Mouse (Mus musculus) E14TG2a.4 (cell line): ENCODE measurements around the gene Fance.

Experiments
- CTCF ChIP-seq: conservative IDR thresholded peaks from 2 replicates; pipeline ENCODE4 v1.5.1; 2014; ENCODE audit warnings: low read length
- POU5F1 ChIP-seq: IDR thresholded peaks from 2 replicates; pipeline ENCODE4 v1.6.1; 2014; ENCODE audit warnings: low read length, borderline replicate concordance

DNA sequence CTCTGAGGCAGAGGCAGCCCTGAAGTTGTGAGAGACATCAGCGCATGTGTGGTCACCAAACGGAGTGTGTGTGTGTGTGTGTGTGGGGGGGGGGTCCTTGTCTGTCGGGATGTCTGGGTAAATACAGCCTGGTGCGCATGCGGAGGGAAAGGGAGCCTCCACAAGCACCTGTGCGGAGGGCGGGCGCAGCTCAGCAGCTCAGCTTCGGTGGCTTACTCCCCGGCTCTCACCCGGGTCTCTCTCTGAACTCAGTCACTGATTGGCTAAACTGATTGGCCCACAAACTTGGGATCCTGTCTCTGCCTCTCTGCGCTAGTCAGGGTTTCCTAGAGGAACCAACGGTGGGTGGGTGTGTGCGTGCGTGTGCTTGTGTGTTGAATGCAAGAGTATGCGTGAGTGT lies 61.2 kb downstream of the Fance start:
- TF ChIP-seq CTCF, result no peak
- TF ChIP-seq POU5F1, result no peak
